Mouse (Mus musculus): ENCODE measurements around the gene Chd9.
"Not testable (repeated sequence)": the region's sequence is repeated elsewhere in the genome, so short reads cannot be mapped to it uniquely, and the experiment has no call there.

Gene Chd9

DNA sequence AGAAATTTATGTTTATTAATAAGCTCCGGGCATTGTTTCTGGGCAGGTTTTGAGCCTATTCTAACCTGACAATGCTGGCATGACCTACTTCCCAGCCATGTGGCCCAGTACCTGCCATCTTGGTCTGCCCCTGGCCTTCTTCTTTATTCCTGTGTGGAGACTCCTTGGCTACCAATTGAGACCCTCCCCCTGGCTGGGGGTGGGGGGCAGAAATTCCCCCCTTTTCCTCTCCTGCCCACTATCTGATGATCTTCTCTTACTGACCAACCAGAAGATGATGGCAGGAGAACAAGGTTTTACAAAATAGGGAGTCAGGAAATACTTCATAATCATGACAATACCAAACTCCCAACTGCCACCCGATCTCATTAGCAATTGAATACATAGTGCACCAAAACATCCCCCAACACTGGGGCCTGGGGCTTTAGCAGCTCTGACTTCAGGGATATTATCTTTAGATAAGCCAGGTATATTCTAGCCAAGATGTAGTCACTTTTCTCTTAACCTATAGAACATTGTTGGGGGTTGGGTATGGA is 76.1 kb downstream of the Chd9 start:
- DNase-seq (ENCODE audit: low read depth, low spot score): no peak

DNA sequence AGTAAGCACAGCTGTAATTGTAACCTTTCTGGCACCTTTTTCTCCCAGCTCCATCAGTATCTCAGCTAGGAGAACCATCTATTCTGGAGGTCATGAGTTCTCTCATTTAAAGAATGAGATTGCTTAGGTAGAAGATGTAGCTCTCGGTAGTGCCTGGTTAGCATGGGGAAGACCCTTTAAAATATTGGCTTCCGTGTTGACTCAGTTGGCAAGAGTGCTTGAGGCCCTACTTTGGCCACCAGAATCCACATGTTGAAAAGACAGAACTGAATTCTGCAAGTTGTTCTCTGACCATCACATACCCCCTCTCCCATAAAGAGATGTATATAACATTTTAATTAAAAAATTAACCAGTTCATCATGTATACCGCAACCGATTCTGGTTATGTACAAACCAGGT is 78.8 kb downstream of the Chd9 start:
- DNase-seq (ENCODE audit: low read depth, low spot score): no peak

DNA sequence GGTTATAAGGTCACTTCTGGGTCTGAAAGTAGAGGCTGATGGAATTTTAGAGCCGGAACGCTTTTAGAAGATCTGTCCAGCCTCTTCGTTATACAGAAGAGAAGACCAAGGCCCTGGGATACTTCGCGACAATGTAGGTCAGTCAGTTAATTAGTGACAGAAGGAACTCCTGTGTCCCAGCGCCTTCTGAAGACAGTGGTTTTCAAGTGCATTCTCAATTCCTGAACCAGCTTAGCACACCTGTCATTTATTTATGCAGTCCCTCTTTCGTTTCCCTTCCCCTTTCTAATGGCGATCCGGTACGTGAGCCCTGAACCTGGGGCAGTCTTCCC is 79.3 kb downstream of the Chd9 start:
- no peak for DNase-seq (ENCODE audit: low read depth, low spot score)

- peak; percentile 69 for DNase-seq (ENCODE audit: low read depth, low spot score)
These were observed 79.8 kb downstream of the Chd9 start for GRCm38 (mm10) chr8:90907848-90908551.

DNA sequence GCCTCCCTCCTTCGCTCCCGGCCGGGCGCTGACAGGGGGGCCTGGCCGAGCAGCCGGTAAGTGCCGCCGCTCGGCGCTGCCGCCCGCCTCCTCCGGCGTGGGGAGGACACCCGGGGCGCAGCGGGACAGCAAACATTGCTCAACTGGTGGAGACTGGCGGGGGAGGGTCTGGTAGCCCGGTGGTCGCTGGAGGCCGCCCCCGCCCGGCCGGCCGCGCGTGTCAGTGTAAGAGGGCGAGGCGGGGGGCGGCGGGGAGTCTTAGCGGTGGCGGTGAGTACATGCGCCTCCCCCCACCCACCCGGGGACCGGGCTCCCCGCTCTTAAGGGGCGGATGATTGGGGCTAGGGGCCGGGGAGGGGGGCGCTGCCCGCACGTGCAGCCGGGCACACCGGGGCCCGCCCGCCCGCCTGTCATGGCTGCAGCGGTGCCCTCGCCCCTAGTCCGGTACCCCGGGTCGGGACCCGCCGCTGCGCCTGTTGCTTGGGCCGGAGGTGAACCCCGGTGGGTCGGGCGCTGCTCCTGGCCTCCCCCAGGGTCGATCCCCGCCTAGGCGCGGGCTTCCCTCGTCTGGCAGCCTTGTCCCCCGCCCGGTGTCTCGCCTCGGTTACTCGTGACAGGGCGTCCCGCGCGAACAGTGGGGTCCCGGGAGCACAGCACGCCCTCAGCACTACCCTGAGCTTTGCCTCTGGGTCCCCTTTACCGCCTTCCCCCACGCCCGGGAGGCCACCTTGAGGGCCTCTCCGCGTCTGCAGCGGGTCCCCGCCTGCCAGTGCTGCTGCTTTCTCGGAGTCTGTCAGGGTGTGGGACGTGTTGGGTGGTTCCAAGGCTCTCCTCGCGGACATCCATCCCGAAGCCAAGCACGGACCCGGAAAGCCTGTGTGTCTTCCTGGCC is 80.7 kb downstream of the Chd9 start:
- DNase-seq (ENCODE audit: low read depth, low spot score): no peak

- DNase-seq (ENCODE audit: low read depth, low spot score): no peak
These were observed 95.2 kb downstream of the Chd9 start for GRCm38 (mm10) chr8:90923158-90923905.

DNA sequence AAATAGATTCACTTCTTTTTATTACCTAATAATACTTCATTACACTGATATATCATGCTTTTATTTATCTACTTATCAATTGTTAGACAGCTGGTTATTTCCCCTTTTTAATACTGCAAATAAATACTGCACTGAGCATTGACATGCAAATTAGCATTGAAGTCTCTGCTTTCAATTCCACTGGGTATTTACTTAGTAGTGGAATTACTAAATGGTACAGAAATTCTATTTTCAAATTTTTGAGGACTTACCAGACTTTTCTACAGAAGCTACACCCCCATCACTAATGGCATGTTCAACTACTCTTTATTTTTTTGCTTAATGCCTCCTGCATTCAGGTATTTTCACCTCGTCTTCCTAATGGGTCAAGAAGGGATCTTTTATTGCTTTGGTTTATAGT is 100.3 kb downstream of the Chd9 start:
- no peak for DNase-seq (ENCODE audit: low read depth, low spot score)

DNA sequence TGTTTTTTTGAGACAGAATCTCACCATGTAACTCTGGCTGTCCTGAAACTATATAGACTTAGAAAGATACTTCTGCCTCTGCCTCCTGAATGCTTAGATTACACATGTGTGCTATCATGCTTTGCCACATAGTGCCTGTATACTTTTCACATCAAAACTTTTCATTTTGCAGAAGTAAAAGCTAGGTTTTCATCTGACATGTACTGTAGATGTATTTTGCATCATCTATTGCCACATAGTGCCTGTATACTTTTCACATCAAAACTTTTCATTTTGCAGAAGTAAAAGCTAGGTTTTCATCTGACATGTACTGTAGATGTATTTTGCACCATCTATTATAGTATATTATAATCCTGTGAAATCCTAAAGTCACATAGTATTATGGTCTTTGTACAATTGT is 102.0 kb downstream of the Chd9 start:
- DNase-seq (ENCODE audit: low read depth, low spot score): not testable (repeated sequence)

- no peak for DNase-seq (ENCODE audit: low read depth, low spot score)
These were observed 104.8 kb downstream of the Chd9 start for GRCm38 (mm10) chr8:90932934-90933333.

DNA sequence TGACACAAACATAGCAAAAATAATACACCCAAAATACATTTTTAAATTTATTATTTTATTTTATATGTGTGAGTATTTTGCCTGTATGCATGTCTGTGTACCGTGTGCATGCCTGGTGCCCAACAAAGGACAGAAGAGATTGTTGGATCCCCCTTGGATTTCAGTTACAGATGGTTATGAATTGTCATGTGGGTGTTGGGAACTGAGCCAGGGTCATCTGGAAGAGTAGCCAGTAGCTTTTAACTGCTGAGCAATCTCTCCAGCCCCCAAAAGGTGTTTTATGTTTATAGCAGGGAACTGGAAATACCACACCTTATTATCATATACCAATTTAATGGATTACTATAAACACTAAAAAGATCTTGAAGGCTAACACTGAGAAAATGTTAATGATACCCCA is 106.6 kb downstream of the Chd9 start:
- DNase-seq (ENCODE audit: low read depth, low spot score): no peak

GRCm38 (mm10) chr8:90936840-90937239 is 108.7 kb downstream of the Chd9 start:
- DNase-seq (ENCODE audit: low read depth, low spot score): no peak

GRCm38 (mm10) chr8:90938352-90938930 is 110.3 kb downstream of the Chd9 start:
- DNase-seq (ENCODE audit: low read depth, low spot score): no peak

GRCm38 (mm10) chr8:90939867-90940266 is 111.7 kb downstream of the Chd9 start:
- DNase-seq (ENCODE audit: low read depth, low spot score): no peak

DNA sequence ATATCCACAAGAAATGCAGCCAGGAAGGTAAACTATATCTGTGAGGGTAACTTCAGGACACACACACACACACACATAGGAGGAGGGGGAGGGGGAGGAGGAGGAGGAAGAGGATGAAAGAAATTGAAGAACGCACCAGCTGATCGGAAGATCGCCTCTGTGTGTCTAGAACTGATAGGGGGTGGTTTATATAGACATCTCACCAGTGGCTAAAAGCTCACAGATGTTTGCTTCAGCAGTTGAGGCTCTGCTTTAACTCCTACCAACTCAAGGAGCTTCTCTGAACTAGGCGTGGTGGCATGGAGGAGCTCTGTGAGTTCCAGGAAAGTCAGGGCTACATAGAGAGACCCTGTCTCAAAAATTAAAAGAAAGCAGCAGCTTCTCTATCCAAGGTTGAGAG is 115.6 kb downstream of the Chd9 start:
- no peak for DNase-seq (ENCODE audit: low read depth, low spot score)

- peak; percentile 87 for DNase-seq (ENCODE audit: low read depth, low spot score)
These were observed 126.9 kb downstream of the Chd9 start for GRCm38 (mm10) chr8:90954802-90955760.

DNA sequence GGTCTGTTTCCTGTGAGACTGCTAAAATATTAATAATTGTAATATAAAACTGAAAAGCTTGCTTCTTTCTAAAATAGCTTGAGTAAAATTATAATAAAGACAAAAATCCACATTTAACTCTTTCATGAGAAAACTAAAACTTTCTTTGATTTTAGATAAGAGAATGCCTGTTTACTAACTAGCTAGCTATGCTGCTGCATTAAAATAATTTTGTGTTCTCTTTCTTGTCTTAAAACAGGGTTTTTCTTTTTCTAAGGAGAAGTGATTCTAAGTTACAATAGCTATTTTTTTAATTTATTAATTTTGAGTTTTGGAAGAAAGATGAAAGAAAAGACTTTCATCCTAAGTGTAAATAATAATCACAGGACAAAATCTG is 127.6 kb downstream of the Chd9 start:
- DNase-seq (ENCODE audit: low read depth, low spot score): no peak

- DNase-seq (ENCODE audit: low read depth, low spot score): no peak
These were observed 128.2 kb downstream of the Chd9 start for GRCm38 (mm10) chr8:90956390-90956789.

DNA sequence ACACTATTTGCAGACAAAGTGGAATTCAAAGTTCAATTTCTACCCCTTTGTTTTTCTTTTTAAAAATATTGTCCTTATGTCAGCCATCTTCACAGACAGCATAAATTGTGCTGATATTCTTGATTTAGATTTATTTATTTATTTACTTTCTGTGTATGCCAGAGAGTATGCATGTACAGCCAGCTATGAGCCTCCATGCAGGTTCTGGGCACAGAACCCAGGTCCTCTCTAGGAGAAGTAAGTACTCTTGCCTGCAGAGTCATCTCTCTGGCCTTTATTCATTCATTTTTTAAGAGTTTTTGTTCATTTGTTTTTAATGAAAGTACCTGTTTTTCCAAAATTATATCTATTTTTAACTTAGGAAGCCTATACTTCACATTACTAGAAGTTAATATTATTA is 129.6 kb downstream of the Chd9 start:
- no peak for DNase-seq (ENCODE audit: low read depth, low spot score)

DNA sequence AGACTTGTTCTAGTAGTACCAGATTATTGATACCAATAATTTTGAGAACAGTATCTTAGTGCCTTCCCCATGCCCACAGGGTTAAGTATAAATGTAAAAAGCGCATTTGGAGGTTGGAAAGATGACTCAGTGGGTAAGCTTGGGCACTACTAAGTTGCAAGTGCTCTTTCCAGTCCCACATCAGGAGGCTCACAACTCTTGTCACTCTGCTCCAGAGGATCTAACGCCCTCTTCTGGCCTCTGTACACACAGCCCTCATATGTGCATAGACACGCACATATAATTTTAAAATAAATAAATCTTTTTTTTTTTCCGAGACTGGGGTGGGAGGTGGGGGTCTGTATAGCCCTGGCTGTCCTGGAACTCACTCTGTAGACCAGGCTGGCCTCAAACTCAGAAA is 131.6 kb downstream of the Chd9 start:
- no peak for DNase-seq (ENCODE audit: low read depth, low spot score)

DNA sequence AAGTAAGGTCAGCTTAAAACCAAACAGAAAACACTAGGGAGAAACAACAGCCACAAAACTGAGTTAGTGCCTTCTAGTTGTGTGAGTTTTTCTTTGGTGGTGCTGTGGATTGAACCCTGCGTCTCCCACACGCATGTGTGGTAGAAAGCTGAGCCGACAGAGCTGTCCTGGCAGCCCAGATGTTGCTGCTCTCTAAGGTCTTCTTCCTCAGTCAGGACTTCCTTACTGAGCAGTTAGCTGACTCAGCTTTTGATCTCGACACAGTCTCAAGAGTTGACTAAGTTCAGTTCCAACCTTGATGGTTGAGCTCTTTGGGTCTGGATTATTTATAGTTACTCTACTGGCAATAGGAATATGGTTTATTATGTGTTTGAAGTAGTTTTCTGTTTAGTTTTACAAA is 133.5 kb downstream of the Chd9 start:
- no peak for DNase-seq (ENCODE audit: low read depth, low spot score)

DNA sequence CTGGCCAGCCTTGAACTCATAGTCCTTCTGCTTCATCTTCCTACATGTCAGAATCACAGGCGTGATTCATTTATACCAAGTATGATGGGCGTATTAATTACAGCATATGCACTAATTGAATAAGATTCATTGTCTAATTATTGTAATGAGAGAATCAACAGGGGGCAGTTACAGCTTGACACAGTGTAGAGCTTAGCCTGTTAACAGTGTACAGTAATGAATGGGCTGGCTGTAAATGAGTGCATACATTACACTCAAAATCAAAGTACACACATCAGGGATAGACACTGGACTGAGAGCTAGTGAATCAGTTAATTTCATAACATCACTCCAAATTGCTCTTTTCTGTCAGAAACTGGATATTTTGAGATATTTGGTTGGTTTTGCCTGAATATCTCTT is 135.9 kb downstream of the Chd9 start:
- no peak for DNase-seq (ENCODE audit: low read depth, low spot score)
